Mouse (Mus musculus) erythroblast, embryonic 14.5 days (primary cell): ENCODE measurements around the gene Vsx1.

Source experiments
- GATA1 ChIP-seq: IDR thresholded peaks from 2 replicates; pipeline ENCODE4 v1.6.1; 2012; ENCODE audit warnings: low read length, inconsistent platforms, mixed read lengths
- TAL1 ChIP-seq: IDR thresholded peaks from 3 replicates; pipeline ENCODE4 v1.6.1; 2012; ENCODE audit warnings: low read length, inconsistent platforms, mixed read lengths

GRCm38 (mm10) chr2:150669454-150670045, 19.6 kb downstream of the Vsx1 start:
- TF ChIP-seq TAL1 (no peak), GATA1 (no peak)
